Mouse (Mus musculus) ES-Bruce4 (cell line): Measurements from ENCODE around the gene Taf12.

Experiments
- CTCF ChIP-seq: IDR thresholded peaks from one replicate; pipeline ENCODE4 v1.8.1; 2011; ENCODE audit warnings: low read depth, low read length
- EP300 ChIP-seq: IDR thresholded peaks from 2 replicates; pipeline ENCODE4 v1.6.1; 2011; ENCODE audit warnings: low read depth, low read length; ENCODE audit not compliant: insufficient read depth
- POLR2A ChIP-seq: IDR thresholded peaks from one replicate; pipeline ENCODE4 v1.8.1; 2011; ENCODE audit warnings: low read length; ENCODE audit not compliant: insufficient read depth

DNA sequence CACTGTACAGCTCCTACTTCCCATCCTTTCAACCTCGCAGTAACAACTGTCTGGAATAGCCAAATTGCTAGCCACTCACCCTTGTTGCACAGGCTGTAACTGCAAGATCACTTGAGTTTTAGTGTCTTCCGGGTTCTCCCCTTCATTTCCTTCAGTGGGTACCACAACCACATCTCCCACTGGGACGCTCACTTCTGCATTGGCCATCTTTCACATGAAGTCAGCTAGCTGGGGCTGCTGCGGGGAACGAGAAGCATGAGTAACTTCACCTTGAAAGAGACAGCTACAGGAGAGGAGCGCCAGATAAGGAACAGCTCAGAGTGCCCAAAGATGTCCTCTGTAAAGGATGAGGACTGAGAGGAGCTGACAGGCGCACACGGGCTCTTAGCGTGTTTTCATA lies 22.6 kb upstream of the Taf12 start:
- TF ChIP-seq CTCF (no peak), POLR2A (no peak), EP300 (no peak)
